Mouse (Mus musculus) midbrain, embryonic 11.5 days (tissue): ENCODE measurements around the gene Etnk2. TPM values are rescaled to one million over a fixed set of nuclear protein-coding genes. Genes with fewer than 3 reads are reported as not detected.

ENCODE experiments used
- ATAC-seq: fragments of 200-750 bp; cut with Nextera tagmentation; 2 replicates; pipeline ENCODE4 v1.8.0; 2017; ENCODE audit warnings: moderate TSS enrichment, moderate library complexity; ENCODE audit not compliant: low FRiP score
- DNase-seq: peaks from one replicate; pipeline ENCODE4 v3.0.0; 2015; ENCODE audit warnings: low spot score; ENCODE audit errors: missing footprints
- H3K27ac ChIP-seq: fragments of 300-500 bp; sonication (generic); 2 replicates; pipeline ENCODE4 v1.5.1; 2014; ENCODE audit warnings: low read depth, low read length
- H3K27me3 ChIP-seq: fragments of 300-500 bp; sonication (generic); 2 replicates; pipeline ENCODE4 v1.6.1; 2014; ENCODE audit warnings: mild to moderate bottlenecking, low read length, moderate library complexity, mixed read lengths; ENCODE audit not compliant: control insufficient read depth, insufficient read depth
- H3K36me3 ChIP-seq: fragments of 300-500 bp; sonication (generic); 2 replicates; pipeline ENCODE4 v1.6.1; 2014; ENCODE audit warnings: mild to moderate bottlenecking, low read length, moderate library complexity, mixed read lengths; ENCODE audit not compliant: control insufficient read depth, insufficient read depth
- H3K4me1 ChIP-seq: fragments of 300-500 bp; sonication (generic); 2 replicates; pipeline ENCODE4 v1.6.1; 2014; ENCODE audit warnings: low read length; ENCODE audit not compliant: control insufficient read depth, insufficient read depth
- H3K4me2 ChIP-seq: fragments of 300-500 bp; sonication (generic); 2 replicates; pipeline ENCODE4 v1.6.1; 2014; ENCODE audit warnings: mild to moderate bottlenecking, moderate library complexity
- H3K4me3 ChIP-seq: fragments of 300-500 bp; sonication (generic); 2 replicates; pipeline ENCODE4 v1.5.1; 2014; ENCODE audit warnings: low read depth, low read length
- H3K9ac ChIP-seq: fragments of 300-500 bp; sonication (generic); 2 replicates; pipeline ENCODE4 v1.6.1; 2014; ENCODE audit warnings: low read length
- H3K9me3 ChIP-seq: fragments of 300-500 bp; sonication (generic); 2 replicates; pipeline ENCODE4 v1.6.1; 2016; ENCODE audit warnings: low read length; ENCODE audit not compliant: control insufficient read depth
- WGBS: fragments of 180-500 bp; shearing (Covaris S2); extraction: QIAGEN DNeasy Blood & Tissue Kit; methylation state at CpG from one replicate; pipeline ENCODE4 v1.1.7; 2014; 5-methylcytosine and 5-hydroxymethylcytosine counted together
- polyA plus RNA-seq: library from polyadenylated mRNA; unstranded; fragments of >200 nt; fragmentation: Nextera tagmentation; extraction: Ambion mirVana; gene quantifications from 2 replicates; pipeline ENCODE4 v1.2.1, GENCODE M21; 2014

Gene Etnk2
- polyA plus RNA-seq, 1 experiment from 2014 or later: 2.5 TPM

DNA sequence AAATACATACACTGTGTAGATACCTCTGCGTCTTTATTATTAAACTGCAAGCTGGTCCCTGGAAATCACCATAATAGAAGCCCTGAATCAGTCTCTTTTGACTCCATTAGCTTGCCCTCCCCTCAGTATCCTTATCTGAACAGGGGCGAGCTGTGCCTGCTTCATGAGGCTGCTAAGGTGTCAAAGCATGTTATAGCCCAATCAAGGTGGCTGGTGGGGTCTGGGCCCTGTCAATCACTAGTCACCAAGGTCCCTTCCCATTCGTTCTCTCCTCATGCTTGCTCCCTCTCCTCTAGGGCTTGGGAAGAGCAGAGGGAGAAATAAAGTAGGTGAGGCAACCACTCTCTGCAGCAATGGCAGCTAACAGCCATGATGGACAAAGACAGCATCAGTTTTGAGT lies 16.1 kb upstream of the Etnk2 start:
- no peaks in the 10 kb centered on the region for H3K9me3 ChIP-seq
- no peak for ATAC-seq
- no peak for DNase-seq
- no peak overlapping the region for H3K4me2 ChIP-seq
- no peaks in the 10 kb centered on the region for H3K27me3 ChIP-seq
- H3K4me1 ChIP-seq: 0 out of 2 replicates have a peak, but pooled peaks cover 3% of the 10 kb centered on the region
- WGBS: 75% methylated on average over 3 of the region's 3 CpGs
- no peak overlapping the region for H3K9ac ChIP-seq
- no peak overlapping the region for H3K27ac ChIP-seq
- H3K36me3 ChIP-seq: no peaks in the 10 kb centered on the region
- no peak overlapping the region for H3K4me3 ChIP-seq

DNA sequence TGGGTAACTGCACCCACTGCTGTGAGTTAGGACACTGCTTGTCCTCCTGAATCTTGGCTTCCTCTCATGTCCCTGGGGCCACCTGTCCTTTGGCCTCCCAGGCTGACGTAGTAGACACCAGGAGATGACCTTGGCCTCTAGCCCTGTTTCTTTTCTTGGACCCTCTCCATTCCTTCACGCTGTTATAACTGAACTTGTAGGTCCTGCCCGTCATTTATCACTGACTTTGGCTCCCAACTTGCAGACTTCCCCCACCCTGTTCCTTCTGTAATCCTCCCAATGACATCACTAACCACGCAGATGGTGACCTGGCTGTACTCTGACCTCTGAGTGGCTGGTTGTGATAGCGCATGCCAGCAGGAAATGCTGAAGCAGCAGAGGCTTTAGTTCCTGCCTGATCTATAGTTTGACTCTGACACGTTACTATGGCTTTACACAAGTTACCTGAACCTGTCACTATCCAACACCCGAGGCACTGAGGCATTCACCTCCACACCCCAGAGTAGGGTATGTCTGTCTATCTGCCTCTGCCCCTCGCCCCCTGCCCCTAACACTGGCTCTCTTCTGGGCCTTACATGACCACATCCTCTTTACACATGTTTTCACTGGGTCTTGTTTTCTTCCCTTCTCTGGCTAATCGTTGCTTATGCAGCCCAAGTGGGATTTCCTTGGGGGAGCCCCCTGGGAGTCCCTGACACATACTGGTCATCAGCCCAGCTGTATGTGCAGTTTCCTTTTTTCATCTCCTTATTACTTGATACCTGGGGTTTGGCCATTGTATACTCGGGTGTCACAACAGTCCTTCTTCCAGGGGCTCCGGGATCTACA lies 15.5 kb upstream of the Etnk2 start:
- no peaks in the 10 kb centered on the region for H3K9me3 ChIP-seq
- H3K9ac ChIP-seq: no peak overlapping the region
- 79% methylated on average over 11 of the region's 11 CpGs for WGBS
- no peak for DNase-seq
- no peak overlapping the region for H3K27ac ChIP-seq
- H3K4me1 ChIP-seq: 0 out of 2 replicates have a peak, but pooled peaks cover 3% of the 10 kb centered on the region
- H3K27me3 ChIP-seq: no peaks in the 10 kb centered on the region
- no peaks in the 10 kb centered on the region for H3K36me3 ChIP-seq
- H3K4me3 ChIP-seq: no peak overlapping the region
- H3K4me2 ChIP-seq: no peak overlapping the region
- no peak for ATAC-seq

DNA sequence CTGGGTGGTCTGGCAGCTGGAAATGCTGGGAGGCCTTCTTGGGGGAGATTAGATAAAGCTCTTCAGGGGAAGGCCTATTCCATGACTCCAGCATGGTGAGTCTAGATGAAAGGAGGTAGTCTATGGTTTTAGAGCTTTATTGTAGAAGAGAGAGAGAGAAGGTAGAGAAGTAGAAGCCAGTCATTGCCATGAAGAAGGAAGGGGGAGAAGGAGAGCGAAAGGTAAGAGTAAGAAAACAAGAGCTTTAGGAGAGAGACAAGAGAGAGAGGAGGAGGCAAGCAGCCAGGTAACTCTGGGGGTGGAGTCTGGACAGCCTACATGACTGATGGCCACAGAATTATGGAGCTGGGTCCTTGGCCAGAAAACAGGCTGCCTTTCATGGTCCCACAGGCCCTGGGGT lies 13.2 kb upstream of the Etnk2 start, which contains the start of gene Ren1:
TSS of gene Ren1 (plus strand) at position 301 of the 400 bp plus-strand sequence.
- Histone ChIP-seq H3K27ac (no peak within 1 kb of the TSS), H3K9me3 (no peaks in the 10 kb centered on the region), H3K27me3 (no peaks in the 10 kb centered on the region), H3K4me3 (no peak within 1 kb of the TSS), H3K4me2 (no peak within 1 kb of the TSS), H3K9ac (no peak within 1 kb of the TSS), H3K4me1 (0 out of 2 replicates have a peak, but pooled peaks cover 3% of the 10 kb centered on the region), H3K36me3 (no peaks in the 10 kb centered on the region)
- ATAC-seq (no peak), DNase-seq (no peak)
- 96% methylated on average over 1 of the region's 1 CpGs for WGBS

DNA sequence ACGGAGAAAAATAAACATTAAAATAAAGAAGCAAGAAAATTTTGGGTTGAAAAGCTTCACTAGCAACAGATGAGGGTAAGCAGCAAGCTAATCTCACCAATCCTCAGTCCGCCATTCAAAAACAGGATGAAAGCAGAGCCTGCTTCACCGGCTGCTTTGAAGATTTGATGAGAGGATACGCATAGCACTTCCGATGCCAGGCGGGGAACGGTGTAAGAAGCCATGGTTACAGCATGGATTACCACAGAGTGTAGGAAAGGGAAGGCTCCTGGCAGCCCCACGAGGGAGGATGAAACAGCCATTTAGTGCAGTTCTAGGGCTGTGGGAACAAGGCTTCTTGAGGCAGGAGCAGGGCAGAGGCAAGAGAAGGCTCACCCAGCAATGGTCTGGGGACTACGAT lies 11.6 kb upstream of the Etnk2 start:
- Histone ChIP-seq H3K36me3 (no peaks in the 10 kb centered on the region), H3K4me1 (0 out of 2 replicates have a peak, but pooled peaks cover 3% of the 10 kb centered on the region), H3K4me2 (no peak overlapping the region), H3K4me3 (no peak overlapping the region), H3K27ac (no peak overlapping the region), H3K27me3 (no peaks in the 10 kb centered on the region), H3K9me3 (no peaks in the 10 kb centered on the region), H3K9ac (no peak overlapping the region)
- DNase-seq (no peak), ATAC-seq (no peak)
- WGBS: 29% methylated on average over 9 of the region's 9 CpGs

DNA sequence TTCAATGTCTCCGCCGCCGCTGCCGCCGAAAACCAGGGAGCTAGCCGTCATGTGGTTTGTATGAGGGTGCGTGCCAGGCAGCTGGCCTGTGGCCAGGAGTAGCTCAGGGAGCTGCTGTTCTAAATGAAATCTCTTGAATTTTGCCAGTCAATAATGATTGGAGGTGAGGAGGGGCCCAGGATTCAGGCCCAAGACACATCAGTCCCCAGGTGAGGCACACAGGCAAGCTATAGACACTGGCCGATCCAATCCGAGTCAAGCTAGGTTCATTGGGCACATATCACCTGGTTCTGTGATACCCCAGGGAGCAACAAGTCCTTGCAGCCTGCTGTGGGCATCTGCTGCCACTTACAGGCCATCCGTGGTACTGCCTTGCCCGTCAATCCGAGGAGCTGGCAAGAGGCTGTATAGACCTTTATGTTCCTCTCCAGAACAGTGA lies 10.0 kb upstream of the Etnk2 start:
- Histone ChIP-seq H3K27ac (no peak overlapping the region), H3K4me2 (no peak overlapping the region), H3K36me3 (no peaks in the 10 kb centered on the region), H3K4me3 (no peak overlapping the region), H3K9ac (no peak overlapping the region), H3K4me1 (0 out of 2 replicates have a peak, but pooled peaks cover 3% of the 10 kb centered on the region), H3K27me3 (no peaks in the 10 kb centered on the region), H3K9me3 (no peaks in the 10 kb centered on the region)
- ATAC-seq (peak; percentile 57), DNase-seq (peak; percentile 96)
- 55% methylated on average over 12 of the region's 12 CpGs for WGBS

DNA sequence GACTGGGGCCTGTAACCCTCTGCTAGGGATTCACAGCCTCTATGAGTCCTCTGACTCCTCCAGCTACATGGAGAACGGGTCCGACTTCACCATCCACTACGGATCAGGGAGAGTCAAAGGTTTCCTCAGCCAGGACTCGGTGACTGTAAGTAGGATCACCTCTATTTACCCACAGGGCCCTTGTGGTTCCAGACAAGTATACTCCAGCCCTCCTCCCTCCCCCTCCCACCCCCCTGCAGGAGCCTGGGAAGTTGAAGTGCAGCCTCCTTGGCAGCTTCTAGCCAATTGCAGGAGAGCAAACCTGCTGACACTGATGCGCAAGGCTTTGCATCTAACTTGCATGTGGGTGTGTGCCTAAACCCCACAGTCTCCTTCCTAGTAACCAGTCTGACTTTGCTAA lies 7.9 kb upstream of the Etnk2 start:
- Histone ChIP-seq H3K9ac (no peak overlapping the region), H3K36me3 (no peaks in the 10 kb centered on the region), H3K4me1 (0 out of 2 replicates have a peak, but pooled peaks cover 3% of the 10 kb centered on the region), H3K9me3 (no peaks in the 10 kb centered on the region), H3K27ac (no peak overlapping the region), H3K4me3 (no peak overlapping the region), H3K4me2 (no peak overlapping the region), H3K27me3 (no peaks in the 10 kb centered on the region)
- DNase-seq: no peak
- no peak for ATAC-seq
- 48% methylated on average over 5 of the region's 5 CpGs for WGBS

DNA sequence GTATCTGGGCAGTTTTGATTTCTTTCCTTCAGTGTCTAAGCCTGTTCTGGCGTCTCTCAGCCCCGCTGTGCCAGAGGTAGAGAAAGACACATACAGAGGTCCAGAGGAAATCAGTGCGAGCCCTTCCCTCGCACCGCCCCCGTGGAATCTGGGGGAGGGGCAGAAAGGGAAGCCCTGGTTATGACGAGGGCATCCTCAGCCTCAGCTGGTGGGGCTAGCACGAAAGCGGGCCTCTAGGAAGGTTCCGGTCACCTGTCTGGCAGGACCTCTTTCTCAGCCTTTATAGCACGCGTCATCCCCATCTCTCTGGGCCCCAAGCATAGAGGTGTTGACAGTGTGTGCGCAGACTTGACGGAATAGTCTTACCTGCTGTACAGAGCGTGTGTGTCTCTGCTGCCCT lies 7.5 kb upstream of the Etnk2 start:
- H3K27me3 ChIP-seq: no peaks in the 10 kb centered on the region
- H3K27ac ChIP-seq: no peak overlapping the region
- no peak overlapping the region for H3K9ac ChIP-seq
- no peak overlapping the region for H3K4me2 ChIP-seq
- ATAC-seq (no peak), DNase-seq (no peak)
- H3K4me3 ChIP-seq: no peak overlapping the region
- WGBS: 60% methylated on average over 15 of the region's 15 CpGs
- H3K36me3 ChIP-seq: no peaks in the 10 kb centered on the region
- no peaks in the 10 kb centered on the region for H3K9me3 ChIP-seq
- 0 out of 2 replicates have a peak, but pooled peaks cover 3% of the 10 kb centered on the region for H3K4me1 ChIP-seq

DNA sequence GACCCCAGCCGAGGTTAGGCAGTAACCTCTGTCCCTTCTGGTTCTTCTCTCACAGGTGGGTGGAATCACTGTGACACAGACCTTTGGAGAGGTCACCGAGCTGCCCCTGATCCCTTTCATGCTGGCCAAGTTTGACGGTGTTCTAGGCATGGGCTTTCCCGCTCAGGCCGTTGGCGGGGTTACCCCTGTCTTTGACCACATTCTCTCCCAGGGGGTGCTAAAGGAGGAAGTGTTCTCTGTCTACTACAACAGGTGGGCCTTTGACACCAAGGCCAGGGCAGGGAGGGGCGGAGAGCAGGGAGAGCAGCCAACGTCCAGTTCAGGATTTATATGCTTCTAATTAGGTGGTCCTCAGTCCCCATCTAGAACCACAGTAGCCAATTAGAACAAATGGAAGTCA lies 7.0 kb upstream of the Etnk2 start:
- 0 out of 2 replicates have a peak, but pooled peaks cover 3% of the 10 kb centered on the region for H3K4me1 ChIP-seq
- 71% methylated on average over 8 of the region's 8 CpGs for WGBS
- no peak overlapping the region for H3K9ac ChIP-seq
- no peak overlapping the region for H3K4me2 ChIP-seq
- no peak overlapping the region for H3K4me3 ChIP-seq
- no peaks in the 10 kb centered on the region for H3K36me3 ChIP-seq
- no peaks in the 10 kb centered on the region for H3K27me3 ChIP-seq
- ATAC-seq (no peak), DNase-seq (no peak)
- H3K9me3 ChIP-seq: no peaks in the 10 kb centered on the region
- no peak overlapping the region for H3K27ac ChIP-seq

DNA sequence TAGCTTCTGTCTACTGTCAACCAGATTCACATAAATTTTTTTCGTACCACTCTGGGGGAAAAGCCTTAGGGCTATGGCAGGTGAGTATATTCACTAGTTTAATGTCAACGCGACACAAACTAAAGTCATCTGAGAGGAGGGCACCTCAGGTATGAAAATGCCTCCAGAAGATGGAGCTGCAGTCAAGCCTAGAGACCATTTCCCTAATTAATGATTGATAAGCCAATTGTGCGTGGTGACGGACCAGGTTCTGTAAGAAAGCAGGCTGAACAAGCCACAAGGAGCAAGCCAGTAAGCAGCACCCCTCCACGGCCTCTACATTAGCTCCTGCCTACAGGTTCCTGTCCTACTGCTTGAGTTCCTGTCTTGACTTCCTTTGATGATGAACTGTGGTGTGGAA lies 2.4 kb upstream of the Etnk2 start:
- 91% methylated on average over 6 of the region's 6 CpGs for WGBS
- no peak overlapping the region for H3K9ac ChIP-seq
- no peaks in the 10 kb centered on the region for H3K9me3 ChIP-seq
- ATAC-seq (no peak), DNase-seq (no peak)
- H3K4me1 ChIP-seq: peaks cover 11% of the 10 kb centered on the region
- no peak overlapping the region for H3K27ac ChIP-seq
- no peak overlapping the region for H3K4me3 ChIP-seq
- H3K27me3 ChIP-seq: peaks cover 25% of the 10 kb centered on the region
- no peaks in the 10 kb centered on the region for H3K36me3 ChIP-seq
- H3K4me2 ChIP-seq: no peak overlapping the region
